Mouse (Mus musculus): ENCODE results near the gene Gm45015. TPM values are rescaled to one million over a fixed set of nuclear protein-coding genes. Genes with fewer than 3 reads are reported as not detected.

Gm45015 gene
- not detected in 2 replicates for polyA plus RNA-seq (2016; fragmentation: Nextera tagmentation; extraction: Ambion mirVana)

DNA sequence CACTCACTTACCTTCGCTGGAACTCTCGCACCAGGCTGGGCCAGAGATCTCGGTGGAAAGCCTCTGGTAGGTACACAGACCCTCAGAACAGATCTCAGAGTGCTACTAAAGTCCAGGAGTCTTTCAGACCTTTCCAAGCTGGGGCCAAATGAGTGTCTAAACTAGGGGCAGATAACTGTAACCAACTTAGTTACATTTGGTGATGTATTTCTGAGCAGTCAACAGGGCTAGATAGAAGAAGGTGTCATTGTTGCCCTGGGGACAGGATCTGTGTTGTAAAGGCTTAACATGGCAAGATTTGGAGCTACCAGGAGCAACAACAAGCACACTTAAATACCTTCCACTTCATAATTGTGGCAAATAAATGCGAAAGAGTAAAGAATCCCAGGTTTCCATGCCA lies at the start of gene Gm45015:
Gene Gm45015 (minus strand): TSS at position 101 of the 400 bp plus-strand sequence.
- H3K27ac ChIP-seq (ENCODE audit: poor library complexity, severe bottlenecking): no peak within 1 kb of the TSS
- H3K4me1 ChIP-seq (replicated peaks): no peaks in the 10 kb centered on the region
- H3K36me3 ChIP-seq: no peaks in the 10 kb centered on the region
- H3K9me3 ChIP-seq (replicated peaks): no peaks in the 10 kb centered on the region
- no peak within 1 kb of the TSS for H3K9ac ChIP-seq
- H3K27me3 ChIP-seq (replicated peaks): peaks cover 6% of the 10 kb centered on the region; the same call in 1 of the 2 replicates
- no peak for ATAC-seq (ENCODE audit: insufficient number of reproducible peaks, low FRiP score)
- WGBS: 74% methylated on average over 4 of the region's 4 CpGs
- no peak within 1 kb of the TSS for H3K4me3 ChIP-seq
- H3K4me2 ChIP-seq: no peak within 1 kb of the TSS

DNA sequence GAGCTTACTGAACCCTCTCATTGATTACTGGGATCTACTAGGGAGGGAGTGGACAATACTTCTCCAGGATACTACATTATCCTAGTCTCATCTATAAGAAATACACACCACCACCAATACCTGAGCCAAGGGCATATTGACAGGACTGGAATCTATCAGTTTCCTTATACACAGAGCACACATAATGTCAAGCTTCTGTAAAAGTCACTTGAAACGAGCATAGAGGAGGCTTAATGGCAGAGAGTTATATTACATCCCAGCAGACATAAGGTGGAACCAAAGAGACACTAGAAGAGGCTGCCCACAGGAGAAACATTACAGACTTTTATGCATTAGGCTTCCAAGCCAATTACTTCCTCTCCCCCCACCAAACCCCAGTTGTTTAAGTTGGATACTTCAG lies 48.3 kb upstream of the Gm45015 start:
- H3K4me1 ChIP-seq (replicated peaks): no peaks in the 10 kb centered on the region
- H3K27ac ChIP-seq (ENCODE audit: poor library complexity, severe bottlenecking): no peak overlapping the region
- H3K4me2 ChIP-seq: no peak overlapping the region
- H3K27me3 ChIP-seq (replicated peaks): no peaks in the 10 kb centered on the region
- WGBS: 18% methylated on average over 1 of the region's 1 CpGs
- H3K4me3 ChIP-seq: no peak overlapping the region
- no peak overlapping the region for H3K9ac ChIP-seq
- ATAC-seq (ENCODE audit: insufficient number of reproducible peaks, low FRiP score): no peak
- H3K36me3 ChIP-seq: no peaks in the 10 kb centered on the region
- no peaks in the 10 kb centered on the region for H3K9me3 ChIP-seq (replicated peaks)

DNA sequence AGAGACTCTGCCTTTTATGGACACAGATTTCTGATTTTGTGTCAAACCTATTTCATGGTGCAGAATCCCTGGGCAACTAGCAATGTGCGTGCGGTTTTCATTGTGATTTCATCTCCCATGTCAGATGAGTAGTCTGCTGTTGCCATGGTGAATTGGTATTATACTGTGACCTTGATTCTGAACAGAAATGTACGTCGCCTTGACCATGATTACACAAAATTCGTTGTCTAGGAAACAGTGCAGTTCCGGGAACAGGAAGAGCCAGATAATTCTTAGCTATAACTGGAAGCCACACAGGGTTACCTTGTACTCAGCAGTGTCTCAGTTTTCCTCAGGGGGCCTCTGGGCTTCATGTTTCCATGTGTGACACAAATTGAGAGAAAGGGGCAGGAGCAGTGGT lies 47.8 kb upstream of the Gm45015 start:
- no peak overlapping the region for H3K9ac ChIP-seq
- H3K4me3 ChIP-seq: no peak overlapping the region
- no peak for ATAC-seq (ENCODE audit: insufficient number of reproducible peaks, low FRiP score)
- WGBS: 74% methylated on average over 6 of the region's 6 CpGs
- no peaks in the 10 kb centered on the region for H3K9me3 ChIP-seq (replicated peaks)
- no peaks in the 10 kb centered on the region for H3K36me3 ChIP-seq
- no peaks in the 10 kb centered on the region for H3K27me3 ChIP-seq (replicated peaks)
- H3K4me1 ChIP-seq (replicated peaks): no peaks in the 10 kb centered on the region
- H3K27ac ChIP-seq (ENCODE audit: poor library complexity, severe bottlenecking): no peak overlapping the region
- H3K4me2 ChIP-seq: no peak overlapping the region

DNA sequence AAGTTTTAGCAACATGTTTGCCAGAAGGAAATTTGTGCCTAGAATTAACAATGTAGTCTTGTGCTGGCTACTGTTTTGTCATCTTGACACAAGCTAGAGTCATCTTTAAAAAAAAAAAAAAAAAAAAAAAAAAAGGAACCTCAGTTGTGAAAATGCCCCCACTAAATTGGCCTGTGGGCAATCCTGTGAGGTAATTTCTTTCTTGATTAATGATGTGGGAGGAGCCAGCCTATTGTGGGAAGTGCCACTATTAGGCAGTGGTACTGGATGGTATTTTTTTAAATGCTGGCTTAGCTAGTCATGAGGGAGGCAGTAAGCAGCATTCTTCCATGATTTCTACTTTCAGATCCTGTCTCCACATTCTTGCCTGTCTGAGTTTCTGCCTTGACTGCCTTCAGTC lies 26.7 kb upstream of the Gm45015 start:
- ATAC-seq (ENCODE audit: insufficient number of reproducible peaks, low FRiP score): no peak
- 0 out of 2 replicates have a peak, but pooled peaks cover 5% of the 10 kb centered on the region for H3K36me3 ChIP-seq
- H3K4me2 ChIP-seq: no peak overlapping the region
- no peaks in the 10 kb centered on the region for H3K27me3 ChIP-seq (replicated peaks)
- no peak overlapping the region for H3K9ac ChIP-seq
- H3K27ac ChIP-seq (ENCODE audit: poor library complexity, severe bottlenecking): no peak overlapping the region
- no peaks in the 10 kb centered on the region for H3K9me3 ChIP-seq (replicated peaks)
- no peak overlapping the region for H3K4me3 ChIP-seq
- H3K4me1 ChIP-seq (replicated peaks): no peaks in the 10 kb centered on the region

DNA sequence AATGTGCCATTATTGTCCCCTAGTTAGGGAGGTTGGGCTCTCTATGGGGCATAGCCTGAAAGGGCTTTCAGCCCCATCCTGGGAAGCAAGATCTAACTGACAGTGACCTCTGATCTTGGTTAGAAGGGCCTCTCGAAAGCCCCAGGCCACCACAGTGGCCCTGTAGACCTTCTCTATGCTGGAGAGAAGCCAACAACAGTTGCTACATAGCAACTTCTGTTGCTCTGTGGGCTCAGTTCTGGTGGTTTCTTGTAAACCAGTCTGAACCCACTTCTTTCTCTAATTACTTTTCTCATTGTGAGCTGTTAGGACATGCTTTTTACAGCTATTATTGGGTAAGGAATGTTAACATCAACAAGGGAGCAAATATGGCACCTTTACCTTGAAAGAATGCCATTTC lies 20.1 kb upstream of the Gm45015 start:
- H3K36me3 ChIP-seq: peaks cover 55% of the 10 kb centered on the region

DNA sequence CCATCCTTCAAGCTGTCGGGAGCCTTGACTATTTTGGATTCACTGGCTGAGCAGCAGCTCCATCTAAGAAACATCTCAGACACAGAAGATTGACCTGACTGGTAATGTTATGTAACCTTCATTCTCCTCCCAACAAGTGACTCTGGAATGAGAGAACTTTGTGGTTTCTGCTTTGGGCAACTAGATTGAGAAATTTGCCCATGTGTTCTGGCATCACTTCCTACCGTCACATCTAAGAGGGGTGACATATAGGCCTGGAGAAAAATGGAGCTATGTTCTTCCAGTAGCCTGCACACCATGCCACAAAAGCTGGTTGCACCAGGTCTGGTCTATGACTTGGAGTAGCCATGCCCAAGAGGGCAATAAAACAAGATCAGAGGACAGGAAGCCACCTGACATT lies 19.5 kb upstream of the Gm45015 start:
- Histone ChIP-seq H3K9ac (no peak overlapping the region), H3K9me3 (replicated peaks) (peaks cover 13% of the 10 kb centered on the region), H3K4me2 (no peak overlapping the region), H3K4me1 (replicated peaks) (no peaks in the 10 kb centered on the region), H3K36me3 (peaks cover 60% of the 10 kb centered on the region), H3K27ac (ENCODE audit: poor library complexity, severe bottlenecking) (no peak overlapping the region), H3K4me3 (no peak overlapping the region), H3K27me3 (replicated peaks) (no peaks in the 10 kb centered on the region)
- 84% methylated on average over 2 of the region's 2 CpGs for WGBS
- ATAC-seq (ENCODE audit: insufficient number of reproducible peaks, low FRiP score): no peak

More for the DNA sequence above, 20.1 kb upstream of the Gm45015 start:
- WGBS: 76% methylated on average over 1 of the region's 1 CpGs
- H3K9me3 ChIP-seq (replicated peaks): peaks cover 13% of the 10 kb centered on the region
- H3K27me3 ChIP-seq (replicated peaks): no peaks in the 10 kb centered on the region
- H3K4me2 ChIP-seq: no peak overlapping the region
- no peak for ATAC-seq (ENCODE audit: insufficient number of reproducible peaks, low FRiP score)
- no peak overlapping the region for H3K27ac ChIP-seq (ENCODE audit: poor library complexity, severe bottlenecking)
- H3K9ac ChIP-seq: no peak overlapping the region
- no peaks in the 10 kb centered on the region for H3K4me1 ChIP-seq (replicated peaks)
- H3K4me3 ChIP-seq: no peak overlapping the region

DNA sequence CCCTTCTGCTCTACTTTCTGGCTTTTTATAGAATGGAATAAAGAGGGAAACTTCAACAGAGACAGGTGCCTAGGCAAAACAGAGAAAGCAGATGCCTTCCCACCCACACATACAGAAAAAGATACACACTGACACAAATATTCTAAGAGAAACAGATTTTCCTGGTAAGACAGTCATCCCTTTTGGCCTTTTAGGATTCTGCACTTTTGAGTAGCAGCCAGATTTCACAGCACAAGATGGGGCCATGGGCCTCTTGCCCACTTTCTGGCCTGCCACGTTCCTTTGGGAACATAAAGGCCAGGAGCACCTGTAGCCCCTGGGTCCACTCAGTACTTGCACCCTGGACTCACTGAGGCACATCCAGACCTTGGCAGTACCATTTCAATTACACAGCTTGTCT lies 7.7 kb upstream of the Gm45015 start:
- Histone ChIP-seq H3K4me3 (no peak overlapping the region), H3K4me1 (replicated peaks) (peaks cover 8% of the 10 kb centered on the region), H3K4me2 (no peak overlapping the region), H3K27ac (ENCODE audit: poor library complexity, severe bottlenecking) (no peak overlapping the region), H3K9me3 (replicated peaks) (no peaks in the 10 kb centered on the region), H3K27me3 (replicated peaks) (no peaks in the 10 kb centered on the region), H3K36me3 (no peaks in the 10 kb centered on the region; the same call in 1 of the 2 replicates), H3K9ac (no peak overlapping the region)
- 84% methylated on average over 1 of the region's 1 CpGs for WGBS
- no peak for ATAC-seq (ENCODE audit: insufficient number of reproducible peaks, low FRiP score)

DNA sequence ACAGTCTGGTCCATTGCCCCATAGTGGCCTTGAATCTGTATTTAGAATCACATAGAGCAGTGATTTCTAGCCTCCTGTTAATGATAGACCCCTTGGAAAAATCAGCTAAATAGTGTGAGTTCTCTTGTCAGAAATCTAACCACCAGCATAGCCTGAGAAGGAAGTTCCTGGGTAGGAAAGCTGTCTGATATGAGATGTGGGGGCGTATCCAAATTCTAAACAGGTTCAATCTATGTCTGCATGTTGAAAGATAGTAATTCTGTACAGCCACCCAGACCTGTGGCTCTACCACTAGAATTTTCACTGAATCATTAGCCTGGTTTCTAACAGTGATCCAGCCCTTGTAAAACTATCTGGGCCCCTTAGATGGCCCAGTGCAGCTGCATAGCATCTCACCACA lies 7.2 kb upstream of the Gm45015 start:
- Histone ChIP-seq H3K4me2 (peak overlapping the region; percentile 70), H3K9ac (no peak overlapping the region), H3K27me3 (replicated peaks) (no peaks in the 10 kb centered on the region), H3K36me3 (no peaks in the 10 kb centered on the region; the same call in 1 of the 2 replicates), H3K9me3 (replicated peaks) (no peaks in the 10 kb centered on the region), H3K4me3 (no peak overlapping the region; the same call in 1 of the 2 replicates), H3K4me1 (replicated peaks) (peaks cover 8% of the 10 kb centered on the region), H3K27ac (ENCODE audit: poor library complexity, severe bottlenecking) (no peak overlapping the region)
- 55% methylated on average over 1 of the region's 1 CpGs for WGBS
- ATAC-seq (ENCODE audit: insufficient number of reproducible peaks, low FRiP score): no peak

DNA sequence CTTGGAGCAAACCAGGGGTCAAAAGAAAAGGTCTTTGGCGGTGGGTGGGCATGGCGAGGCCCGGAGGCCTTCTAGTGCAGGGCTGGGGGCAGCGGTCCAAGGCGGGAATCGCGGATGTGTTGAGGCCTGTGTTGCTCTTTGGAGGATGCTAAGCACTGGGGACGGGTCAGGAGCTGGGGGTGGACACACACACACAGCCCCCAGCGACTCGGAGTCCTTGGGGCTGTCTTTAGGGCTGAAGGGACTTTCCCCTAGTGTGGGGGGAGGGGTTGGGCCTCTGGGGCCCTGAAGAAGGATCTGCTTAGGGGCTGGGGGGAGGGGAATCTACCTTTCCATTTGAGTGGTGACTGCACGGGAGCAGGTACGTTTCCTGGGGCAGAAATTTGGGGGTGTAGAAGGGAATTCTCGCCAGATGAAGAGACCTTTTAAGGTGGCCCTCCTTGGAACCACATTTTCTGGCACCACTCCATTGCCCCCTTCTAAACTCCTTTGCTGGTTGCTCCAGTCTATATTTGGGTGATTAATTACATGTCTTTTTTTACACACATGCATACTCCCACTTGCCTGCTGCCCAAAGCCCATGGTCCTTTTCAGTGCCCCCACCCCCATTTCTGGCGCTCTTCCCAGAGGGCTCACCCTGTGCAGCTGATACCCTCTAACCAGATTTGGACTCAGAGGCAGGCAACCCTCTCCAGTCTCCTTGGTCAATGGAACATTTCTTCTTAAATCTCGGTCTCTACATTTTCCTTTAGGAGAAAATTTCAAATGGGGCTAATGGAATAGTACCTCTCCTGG lies 6.5 kb upstream of the Gm45015 start:
- Histone ChIP-seq H3K27me3 (replicated peaks) (no peaks in the 10 kb centered on the region), H3K4me1 (replicated peaks) (peaks cover 8% of the 10 kb centered on the region), H3K4me2 (peak overlapping the region; percentile 70), H3K4me3 (peak overlapping the region; percentile 76), H3K36me3 (no peaks in the 10 kb centered on the region; the same call in 1 of the 2 replicates), H3K9ac (peak overlapping the region; percentile 86), H3K9me3 (replicated peaks) (no peaks in the 10 kb centered on the region), H3K27ac (ENCODE audit: poor library complexity, severe bottlenecking) (peak overlapping the region; percentile 73)
- peak; percentile 29; the same call in 1 of the 2 replicates for ATAC-seq (ENCODE audit: insufficient number of reproducible peaks, low FRiP score)
- 21% methylated on average over 15 of the region's 15 CpGs for WGBS

DNA sequence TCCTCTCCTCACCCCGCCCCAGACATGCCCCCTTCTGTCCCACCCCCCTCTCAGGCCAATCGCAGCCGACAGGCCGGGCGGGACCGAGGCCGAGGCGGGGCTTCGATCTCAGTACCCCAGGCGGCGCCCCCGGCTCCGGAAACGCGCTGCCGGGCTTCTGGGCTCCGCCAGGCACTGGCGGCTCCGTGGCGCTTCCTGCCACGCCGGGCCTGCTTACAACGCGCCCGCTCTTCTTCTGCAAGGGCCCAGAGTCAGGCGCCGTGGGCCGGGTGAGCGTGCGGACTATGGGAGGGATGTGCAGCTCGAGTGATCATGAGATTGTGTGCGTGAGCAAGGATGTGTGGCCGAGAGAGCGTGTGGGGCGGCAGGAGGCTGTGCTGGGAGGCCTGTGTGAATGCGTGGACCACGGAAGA lies 5.8 kb upstream of the Gm45015 start, which contains the start of gene Zfp275:
Gene Zfp275 (plus strand): TSS at position 139 of the 413 bp plus-strand sequence.
- peak within 1 kb of the TSS; percentile 73 for H3K27ac ChIP-seq (ENCODE audit: poor library complexity, severe bottlenecking)
- H3K4me1 ChIP-seq (replicated peaks): peaks cover 8% of the 10 kb centered on the region
- WGBS: 23% methylated on average over 37 of the region's 37 CpGs
- H3K9ac ChIP-seq: peak within 1 kb of the TSS; percentile 86
- no peaks in the 10 kb centered on the region for H3K27me3 ChIP-seq (replicated peaks)
- H3K4me2 ChIP-seq: peak within 1 kb of the TSS; percentile 70
- H3K36me3 ChIP-seq: no peaks in the 10 kb centered on the region; the same call in 1 of the 2 replicates
- H3K9me3 ChIP-seq (replicated peaks): no peaks in the 10 kb centered on the region
- ATAC-seq (ENCODE audit: insufficient number of reproducible peaks, low FRiP score): peak; percentile 87
- peak within 1 kb of the TSS; percentile 76 for H3K4me3 ChIP-seq

DNA sequence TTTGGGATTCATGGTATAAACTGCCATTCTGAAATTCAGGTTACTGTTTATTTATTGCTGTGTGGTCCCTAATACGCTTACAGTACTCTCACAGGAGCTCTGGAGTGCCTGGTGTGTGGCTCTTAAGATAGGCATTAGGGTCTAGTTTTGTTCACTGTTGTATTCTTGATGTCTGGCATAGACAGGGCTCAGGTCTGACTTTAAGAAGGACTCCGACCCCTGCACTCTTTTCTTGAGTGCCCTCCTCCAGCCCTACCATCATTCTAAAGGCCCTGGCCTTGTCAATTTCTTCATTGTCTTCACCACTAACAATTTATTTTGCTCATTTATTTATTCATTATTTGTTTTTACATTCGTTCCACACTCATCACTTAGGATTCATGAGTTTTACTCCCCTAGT lies 5.4 kb upstream of the Gm45015 start:
- Histone ChIP-seq H3K4me1 (replicated peaks) (peaks cover 8% of the 10 kb centered on the region), H3K27me3 (replicated peaks) (no peaks in the 10 kb centered on the region), H3K36me3 (no peaks in the 10 kb centered on the region; the same call in 1 of the 2 replicates), H3K27ac (ENCODE audit: poor library complexity, severe bottlenecking) (no peak overlapping the region), H3K4me3 (peak overlapping the region; percentile 76; the same call in 1 of the 2 replicates), H3K9ac (no peak overlapping the region), H3K4me2 (peak overlapping the region; percentile 70), H3K9me3 (replicated peaks) (no peaks in the 10 kb centered on the region)
- ATAC-seq (ENCODE audit: insufficient number of reproducible peaks, low FRiP score): no peak
- WGBS: 34% methylated on average over 3 of the region's 3 CpGs

Data from heart, embryonic 12.5 days (tissue).